Mouse (Mus musculus): ENCODE measurements around the gene Slc17a7. TPM values are rescaled to one million over a fixed set of nuclear protein-coding genes. Genes with fewer than 3 reads are reported as not detected.

The Slc17a7 gene
- polyA plus RNA-seq, 1 experiment: 397 TPM

DNA sequence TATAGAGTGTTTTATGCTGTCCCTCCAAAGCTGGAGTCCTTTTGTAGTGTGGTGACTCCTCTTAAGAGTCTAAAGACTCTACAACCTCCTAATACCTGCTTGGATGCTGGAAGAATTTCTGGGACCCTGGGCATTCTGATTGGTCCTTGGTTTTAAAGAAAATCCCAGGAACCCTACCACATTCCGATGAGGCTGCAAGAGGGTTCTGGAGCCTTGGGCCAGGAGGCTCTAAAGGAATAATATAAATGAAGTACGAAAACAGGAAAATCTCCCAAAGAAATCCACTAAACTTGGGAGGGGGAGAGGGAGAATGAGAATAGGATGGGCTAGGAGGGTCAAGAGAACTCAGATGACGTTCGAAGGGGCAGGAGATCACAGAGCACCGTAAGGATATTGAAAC, 10.2 kb upstream of the Slc17a7 start:
- TF ChIP-seq CTCF (IDR thresholded peaks at IDR 0.05; ENCODE audit: borderline replicate concordance, insufficient read depth, low read depth, low read length) (no peak), POLR2A (IDR thresholded peaks at IDR 0.05; ENCODE audit: borderline replicate concordance, insufficient read depth, low read length) (no peak)
- H3K4me1 ChIP-seq (ENCODE audit: control insufficient read depth, insufficient read depth, low read length): no peaks in the 10 kb centered on the region
- peak overlapping the region; percentile 75 for H3K27ac ChIP-seq (ENCODE audit: insufficient read depth, low read length)
- no peak for DNase-seq
- WGBS: under 1% methylated on average over 5 of the region's 5 CpGs
- H3K4me3 ChIP-seq (replicated peaks; ENCODE audit: insufficient read depth, low read depth, low read length): peak overlapping the region; percentile 96
- no peaks in the 10 kb centered on the region for H3K27me3 ChIP-seq (ENCODE audit: control insufficient read depth, insufficient read depth, low read length)

DNA sequence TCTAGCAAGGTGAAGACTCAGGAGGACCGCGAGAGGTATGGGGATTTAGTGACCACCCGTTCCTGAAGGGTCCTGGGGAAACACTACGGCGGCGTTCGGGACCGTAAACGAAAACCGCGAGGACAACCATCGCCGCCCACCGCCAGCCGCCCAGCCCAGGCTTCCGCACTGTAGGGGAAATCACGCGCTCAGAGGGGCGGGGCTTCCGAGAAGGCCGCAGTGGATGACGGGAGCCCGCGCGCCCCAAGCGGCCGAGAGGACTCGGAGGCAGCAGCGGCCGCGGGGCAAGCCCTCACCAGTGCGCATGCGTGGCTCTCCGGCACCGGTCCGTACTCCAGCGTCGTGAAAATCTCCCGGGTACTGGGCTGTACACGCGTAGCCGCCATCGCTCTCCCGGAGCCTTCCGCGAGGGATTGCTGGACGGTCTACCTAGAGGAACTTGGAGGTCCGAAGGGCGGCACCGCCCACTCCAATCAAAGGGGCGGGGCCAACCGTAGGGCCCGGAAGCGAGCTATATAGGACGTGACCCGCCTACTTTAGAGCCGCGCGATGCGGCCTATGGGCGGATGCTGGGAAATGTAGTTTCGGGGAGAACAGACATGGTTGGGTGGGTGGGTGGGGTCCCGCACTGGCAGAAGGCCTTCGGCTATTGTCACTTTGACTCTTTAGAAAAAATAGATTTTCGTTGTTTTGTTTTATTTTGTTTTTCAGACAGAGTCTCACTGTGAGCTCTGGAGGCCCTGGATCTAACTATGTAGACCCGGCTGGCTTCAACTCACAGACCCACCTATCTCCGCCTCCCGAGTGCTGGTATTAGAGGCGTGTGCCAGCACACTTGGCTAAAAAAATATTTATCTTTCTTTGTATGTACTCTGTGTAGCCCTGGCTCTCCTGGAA, 9.4 kb upstream of the Slc17a7 start, which contains the start of the genes Pih1d1 and Aldh16a1:
Gene Pih1d1 (plus strand): TSS at position 208 of the 897 bp plus-strand sequence.
Gene Aldh16a1 (minus strand): TSS at position 489 of the 897 bp plus-strand sequence.
- peak; percentile 95 for TF ChIP-seq POLR2A (IDR thresholded peaks at IDR 0.05; ENCODE audit: borderline replicate concordance, insufficient read depth, low read length)
- peak; percentile 35; the same call in 1 of the 2 replicates for TF ChIP-seq CTCF (IDR thresholded peaks at IDR 0.05; ENCODE audit: borderline replicate concordance, insufficient read depth, low read depth, low read length)
- Histone ChIP-seq H3K4me1 (ENCODE audit: control insufficient read depth, insufficient read depth, low read length) (no peaks in the 10 kb centered on the region), H3K4me3 (replicated peaks; ENCODE audit: insufficient read depth, low read depth, low read length) (peak within 1 kb of the TSS; percentile 96), H3K27ac (ENCODE audit: insufficient read depth, low read length) (peak within 1 kb of the TSS; percentile 90), H3K27me3 (ENCODE audit: control insufficient read depth, insufficient read depth, low read length) (no peaks in the 10 kb centered on the region)
- 2% methylated on average over 69 of the region's 69 CpGs for WGBS
- DNase-seq: peak; percentile 97 to 98

DNA sequence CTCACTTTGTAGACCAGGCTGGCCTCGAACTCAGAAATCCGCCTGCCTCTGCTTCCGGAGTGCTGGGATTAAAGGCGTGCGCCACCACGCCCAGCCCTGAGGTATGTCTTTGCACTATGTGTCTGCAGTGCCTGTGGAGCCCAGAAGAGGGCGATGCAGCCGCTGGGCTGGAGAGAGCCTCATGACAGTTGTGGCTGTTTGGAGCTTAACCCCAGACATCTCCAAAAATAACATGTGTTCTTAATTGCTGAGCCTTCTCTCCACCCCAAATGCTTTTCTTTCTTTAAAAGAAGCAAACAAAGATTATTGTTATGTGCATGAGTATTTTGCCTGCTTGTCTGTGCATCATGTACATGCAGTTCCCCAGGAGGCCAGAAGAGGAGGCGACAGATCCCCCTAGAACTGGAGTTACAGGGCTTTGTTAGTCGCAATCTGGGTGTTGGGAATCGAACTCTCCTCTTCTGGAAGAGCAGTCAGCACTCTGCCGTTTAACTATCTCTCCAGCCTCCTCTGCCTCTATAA, 8.7 kb upstream of the Slc17a7 start:
- peak; percentile 67 to 70 for DNase-seq
- Histone ChIP-seq H3K4me1 (ENCODE audit: control insufficient read depth, insufficient read depth, low read length) (no peaks in the 10 kb centered on the region), H3K27me3 (ENCODE audit: control insufficient read depth, insufficient read depth, low read length) (no peaks in the 10 kb centered on the region), H3K4me3 (replicated peaks; ENCODE audit: insufficient read depth, low read depth, low read length) (peak overlapping the region; percentile 96), H3K27ac (ENCODE audit: insufficient read depth, low read length) (peak overlapping the region; percentile 62; the same call in 1 of the 2 replicates)
- WGBS: 52% methylated on average over 12 of the region's 12 CpGs
- TF ChIP-seq CTCF (IDR thresholded peaks at IDR 0.05; ENCODE audit: borderline replicate concordance, insufficient read depth, low read depth, low read length): peak; percentile 58
- TF ChIP-seq POLR2A (IDR thresholded peaks at IDR 0.05; ENCODE audit: borderline replicate concordance, insufficient read depth, low read length): no peak

DNA sequence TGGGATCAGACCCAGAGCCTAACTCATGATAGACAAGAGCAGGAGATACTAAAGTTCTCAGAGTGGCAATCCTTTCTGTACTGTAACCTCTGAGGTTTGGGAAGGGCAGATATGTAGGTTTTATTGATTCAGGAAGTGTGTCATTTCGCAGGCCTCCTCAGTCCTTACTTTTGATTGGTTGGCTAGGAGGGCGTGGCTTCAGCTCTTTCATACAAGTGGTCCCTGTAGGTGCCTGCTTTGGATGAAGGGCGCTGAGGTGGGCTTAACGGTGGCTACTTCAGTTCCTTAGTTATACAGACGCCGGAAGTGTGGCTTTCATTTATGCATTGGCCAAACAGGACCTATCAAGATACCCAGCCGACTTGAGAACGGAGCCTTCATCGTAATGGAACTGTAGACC, 8.2 kb upstream of the Slc17a7 start:
- DNase-seq: no peak
- WGBS: 85% methylated on average over 9 of the region's 9 CpGs
- no peak overlapping the region for H3K4me3 ChIP-seq (replicated peaks; ENCODE audit: insufficient read depth, low read depth, low read length)
- no peaks in the 10 kb centered on the region for H3K27me3 ChIP-seq (ENCODE audit: control insufficient read depth, insufficient read depth, low read length)
- TF ChIP-seq CTCF (IDR thresholded peaks at IDR 0.05; ENCODE audit: borderline replicate concordance, insufficient read depth, low read depth, low read length): no peak
- TF ChIP-seq POLR2A (IDR thresholded peaks at IDR 0.05; ENCODE audit: borderline replicate concordance, insufficient read depth, low read length): no peak
- no peak overlapping the region for H3K27ac ChIP-seq (ENCODE audit: insufficient read depth, low read length)
- H3K4me1 ChIP-seq (ENCODE audit: control insufficient read depth, insufficient read depth, low read length): no peaks in the 10 kb centered on the region

DNA sequence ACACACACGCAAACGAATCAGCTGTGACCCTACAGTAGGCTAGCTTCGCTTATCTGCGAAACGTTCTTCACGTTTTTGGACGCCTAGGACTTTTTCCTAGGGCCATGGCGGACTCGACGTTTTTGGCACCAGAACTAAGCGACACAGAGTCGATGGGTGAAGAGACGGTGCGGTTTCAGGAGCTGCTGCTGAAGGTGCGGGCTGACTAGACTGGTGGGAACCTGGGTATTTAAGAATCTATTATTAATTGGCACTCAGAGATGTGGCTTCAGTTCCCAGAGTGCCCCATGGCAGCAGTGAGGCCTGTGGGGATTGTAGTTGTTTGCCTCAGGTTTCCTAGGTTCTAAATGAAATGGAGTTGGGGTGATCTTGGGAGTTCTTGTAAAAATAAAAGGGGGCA, 7.5 kb upstream of the Slc17a7 start:
- Histone ChIP-seq H3K4me3 (replicated peaks; ENCODE audit: insufficient read depth, low read depth, low read length) (no peak overlapping the region), H3K27ac (ENCODE audit: insufficient read depth, low read length) (no peak overlapping the region), H3K27me3 (ENCODE audit: control insufficient read depth, insufficient read depth, low read length) (no peaks in the 10 kb centered on the region), H3K4me1 (ENCODE audit: control insufficient read depth, insufficient read depth, low read length) (no peaks in the 10 kb centered on the region)
- TF ChIP-seq POLR2A (IDR thresholded peaks at IDR 0.05; ENCODE audit: borderline replicate concordance, insufficient read depth, low read length) (no peak), CTCF (IDR thresholded peaks at IDR 0.05; ENCODE audit: borderline replicate concordance, insufficient read depth, low read depth, low read length) (no peak)
- DNase-seq: no peak
- WGBS: 93% methylated on average over 15 of the region's 15 CpGs

DNA sequence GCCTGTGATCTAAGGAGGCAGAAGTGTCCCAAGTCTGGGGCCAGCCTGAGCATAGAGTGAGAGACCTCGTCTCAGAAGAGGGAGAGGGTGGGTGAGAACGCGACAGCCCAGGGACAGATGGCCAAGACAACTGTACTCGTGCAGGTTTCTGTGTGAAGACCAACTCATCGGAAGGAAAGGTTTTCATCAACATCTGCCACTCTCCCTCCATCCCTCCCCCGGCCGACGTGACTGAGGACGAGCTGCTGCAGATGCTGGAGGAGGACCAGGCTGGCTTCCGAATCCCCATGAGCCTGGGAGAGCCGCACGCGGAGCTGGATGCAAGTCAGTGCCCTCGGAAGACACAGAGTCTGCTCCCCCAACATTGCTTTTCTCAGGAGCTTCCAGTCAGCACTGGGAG, 6.3 kb upstream of the Slc17a7 start:
- DNase-seq: no peak
- Histone ChIP-seq H3K27me3 (ENCODE audit: control insufficient read depth, insufficient read depth, low read length) (no peaks in the 10 kb centered on the region), H3K4me1 (ENCODE audit: control insufficient read depth, insufficient read depth, low read length) (peaks cover under 1% of the 10 kb centered on the region; the same call in 1 of the 2 replicates), H3K27ac (ENCODE audit: insufficient read depth, low read length) (no peak overlapping the region), H3K4me3 (replicated peaks; ENCODE audit: insufficient read depth, low read depth, low read length) (no peak overlapping the region)
- WGBS: 57% methylated on average over 14 of the region's 14 CpGs
- no peak for TF ChIP-seq POLR2A (IDR thresholded peaks at IDR 0.05; ENCODE audit: borderline replicate concordance, insufficient read depth, low read length)
- TF ChIP-seq CTCF (IDR thresholded peaks at IDR 0.05; ENCODE audit: borderline replicate concordance, insufficient read depth, low read depth, low read length): no peak

DNA sequence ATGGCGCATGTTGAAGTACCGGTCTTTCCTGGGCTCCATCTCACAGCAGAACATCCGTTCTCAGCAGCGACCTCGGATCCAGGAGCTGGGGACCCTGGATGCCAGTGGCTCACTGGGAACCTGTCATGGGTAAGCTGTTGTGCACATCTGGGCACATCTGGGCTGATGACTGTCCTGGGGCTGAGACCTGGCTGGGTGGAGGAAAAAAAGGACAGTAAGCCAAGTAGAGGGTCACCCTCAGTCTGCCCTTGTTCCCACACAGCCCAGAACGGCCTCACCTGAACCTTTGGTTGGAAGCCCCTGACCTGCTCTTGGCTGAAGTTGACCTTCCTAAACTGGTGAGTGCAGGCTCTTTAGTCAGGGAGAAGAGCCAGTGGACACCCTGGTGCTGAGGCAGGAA, 4.8 kb upstream of the Slc17a7 start:
- no peak for TF ChIP-seq CTCF (IDR thresholded peaks at IDR 0.05; ENCODE audit: borderline replicate concordance, insufficient read depth, low read depth, low read length)
- 92% methylated on average over 6 of the region's 6 CpGs for WGBS
- Histone ChIP-seq H3K4me3 (replicated peaks; ENCODE audit: insufficient read depth, low read depth, low read length) (no peak overlapping the region), H3K27me3 (ENCODE audit: control insufficient read depth, insufficient read depth, low read length) (no peaks in the 10 kb centered on the region), H3K4me1 (ENCODE audit: control insufficient read depth, insufficient read depth, low read length) (peaks cover 5% of the 10 kb centered on the region; the same call in 1 of the 2 replicates), H3K27ac (ENCODE audit: insufficient read depth, low read length) (no peak overlapping the region)
- no peak for DNase-seq
